Mouse (Mus musculus): ENCODE results near the gene Tmem253. TPM values are rescaled to one million over a fixed set of nuclear protein-coding genes. Genes with fewer than 3 reads are reported as not detected.

Gene Tmem253
- total RNA-seq, 2 experiments from 2014 or later = 2.1 to 2.3 TPM

Other genes with a start within 250 kb of the Tmem253 start
- gene Ang4, start 242.1 kb upstream of the Tmem253 start, total RNA-seq (2021) = not detected
- not detected for gene AY358078, start 215.6 kb upstream of the Tmem253 start, total RNA-seq (2021)
- not detected for gene Ear6, start 162.0 kb upstream of the Tmem253 start, total RNA-seq (2021)
- 10 to 100 TPM; 19.3 to 24.4 TPM for gene Mettl17, start 130.8 kb upstream of the Tmem253 start, total RNA-seq (2021)
- gene Slc39a2, start 122.8 kb upstream of the Tmem253 start, total RNA-seq (2021) = under 1 TPM; 0.11 to 0.22 TPM
- 1,000 to 10,000 TPM; 1,444 to 1,487 TPM for gene Ndrg2, start 101.5 kb upstream of the Tmem253 start, total RNA-seq (2021)
- gene Tppp2, start 97.2 kb upstream of the Tmem253 start, total RNA-seq (2021) = not detected
- gene Rnase13, start 92.9 kb upstream of the Tmem253 start, total RNA-seq (2021) = not detected
- gene Arhgef40, start 30.9 kb upstream of the Tmem253 start, total RNA-seq (2021) = 10 to 100 TPM; 30.3 to 34.7 TPM
- 10 to 100 TPM; 27.8 to 31.7 TPM for gene Zfp219, start 5.1 kb downstream of the Tmem253 start, total RNA-seq (2021)
- gene Olfr221, start 26.8 kb downstream of the Tmem253 start, total RNA-seq (2021) = not detected
- 100 to 1,000 TPM; 125 to 133 TPM for gene Hnrnpc, start 88.4 kb downstream of the Tmem253 start, total RNA-seq (2021)
- not detected for gene Rpgrip1, start 95.0 kb downstream of the Tmem253 start, total RNA-seq (2021)
- gene Supt16, start 181.8 kb downstream of the Tmem253 start, total RNA-seq (2021) = 10 to 100 TPM; 21.7 to 25.5 TPM
- 10 to 100 TPM; 38.6 to 43.2 TPM for gene Chd8, start 242.1 kb downstream of the Tmem253 start, total RNA-seq (2021)

Data from heart, postnatal 36 days (tissue).